Mouse (Mus musculus) activated CD4-positive, CD25-positive, alpha-beta regulatory T cell, adult 4 months (primary cell): ENCODE measurements around the gene Pde11a. TPM values are rescaled to one million over a fixed set of nuclear protein-coding genes. Genes with fewer than 3 reads are reported as not detected.

Experiments
- ATAC-seq: one replicate; pipeline ENCODE4 v1.8.0; 2017
- polyA plus RNA-seq, 2 experiments: library from polyadenylated mRNA; unstranded; fragments of 100-300 nt; shearing (Covaris generic); gene quantifications; one replicate each; pipeline ENCODE4 v1.2.1; 2017

Gene Pde11a
- polyA plus RNA-seq, 2 experiments from 2014 or later: 6.6 to 6.9 TPM

DNA sequence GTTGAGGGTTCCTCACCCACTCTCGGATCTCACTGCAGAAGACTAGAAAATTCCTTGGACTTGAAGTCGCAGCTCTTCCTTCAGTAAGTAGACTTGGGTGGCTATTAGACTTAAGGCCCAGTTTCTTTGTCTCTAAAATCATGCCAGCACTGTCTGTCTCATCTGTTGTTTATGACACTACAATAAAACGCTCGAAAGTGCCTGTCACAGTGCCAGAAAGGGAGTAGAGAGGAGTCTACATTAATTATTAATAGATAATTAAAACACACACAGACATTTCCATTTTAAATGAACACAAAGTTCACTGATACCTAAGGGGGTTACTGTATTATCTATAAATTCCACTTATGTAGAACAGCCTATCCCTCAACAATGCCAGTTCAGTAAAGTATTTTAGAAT lies 287.7 kb downstream of the Pde11a start:
- no peak for ATAC-seq

DNA sequence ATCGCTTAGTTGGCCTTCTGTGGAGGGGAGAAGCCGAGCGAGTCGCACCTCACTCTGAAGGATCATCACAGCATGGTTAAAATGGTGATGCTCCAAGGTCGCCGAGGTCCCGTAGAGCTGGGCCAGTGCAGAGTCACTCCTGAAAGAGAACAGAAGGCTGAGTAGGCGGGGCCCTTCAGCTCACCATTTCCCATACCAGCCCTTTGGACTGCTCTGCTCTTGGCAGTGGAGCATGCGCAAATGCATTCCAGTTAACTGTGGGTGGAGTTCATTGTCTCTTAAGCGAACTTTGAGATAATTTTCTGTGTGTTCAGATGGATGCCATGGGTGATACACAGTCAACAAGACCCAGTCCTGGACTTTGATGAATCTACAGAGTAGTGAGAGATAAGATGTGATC lies 288.5 kb downstream of the Pde11a start:
- ATAC-seq: no peak

DNA sequence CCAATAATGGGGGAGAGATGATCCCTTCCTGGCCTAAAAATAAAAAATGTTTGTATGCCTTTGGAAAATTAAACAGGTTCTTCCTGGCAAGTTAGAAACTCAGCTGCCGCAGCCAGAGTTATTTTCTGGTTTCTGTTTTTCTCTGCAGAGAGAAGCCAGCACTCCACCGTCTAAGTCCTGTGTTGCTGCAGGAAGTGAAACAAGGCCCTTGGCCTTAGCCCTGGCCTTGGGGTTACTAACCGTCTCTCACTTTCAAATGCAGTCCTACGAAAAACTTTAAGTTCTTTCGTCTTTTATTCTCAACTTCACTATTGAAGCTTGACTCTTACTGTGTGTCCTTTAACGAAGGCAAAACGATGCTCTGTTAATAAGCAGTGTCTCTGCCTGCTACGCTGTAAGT lies 289.0 kb downstream of the Pde11a start:
- ATAC-seq: no peak

DNA sequence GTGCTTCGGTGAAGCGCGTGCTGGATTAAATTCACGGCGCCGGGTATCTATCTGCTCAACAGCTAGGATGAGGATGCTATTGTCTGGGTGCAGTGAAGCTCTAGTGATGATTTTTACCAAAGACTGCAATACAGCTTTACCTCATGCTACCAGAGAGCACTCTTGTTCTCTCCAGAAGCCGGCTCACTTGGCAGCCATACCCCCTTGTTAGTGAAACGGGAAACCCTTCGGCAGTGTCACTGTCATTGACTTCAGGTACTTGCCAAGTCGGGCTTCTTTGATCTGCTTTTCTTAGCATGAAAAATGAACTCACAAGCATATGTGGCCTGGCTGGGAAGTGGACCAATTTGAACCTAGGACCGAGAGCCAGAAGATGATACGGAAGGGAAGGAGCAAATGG lies 290.8 kb downstream of the Pde11a start:
- no peak for ATAC-seq

DNA sequence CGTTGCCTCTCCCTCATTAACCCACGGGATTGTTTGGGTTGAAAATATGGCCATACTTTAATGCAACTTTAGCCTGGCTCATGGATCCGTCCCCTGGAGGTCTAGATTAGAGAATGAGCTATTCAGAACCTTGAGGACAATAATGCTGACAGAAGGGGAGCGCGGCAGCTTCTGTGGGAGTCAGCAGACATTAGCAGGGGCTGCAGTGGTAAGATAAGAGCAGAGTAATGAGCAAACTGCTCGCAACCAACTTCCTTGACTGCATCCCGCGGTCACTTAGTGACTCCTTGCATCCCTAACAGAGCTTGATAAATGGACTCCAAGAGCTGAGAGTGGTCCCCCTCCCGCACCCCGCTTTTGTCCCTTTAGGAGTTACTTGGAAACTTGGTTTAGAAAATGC lies 296.4 kb downstream of the Pde11a start:
- no peak for ATAC-seq

DNA sequence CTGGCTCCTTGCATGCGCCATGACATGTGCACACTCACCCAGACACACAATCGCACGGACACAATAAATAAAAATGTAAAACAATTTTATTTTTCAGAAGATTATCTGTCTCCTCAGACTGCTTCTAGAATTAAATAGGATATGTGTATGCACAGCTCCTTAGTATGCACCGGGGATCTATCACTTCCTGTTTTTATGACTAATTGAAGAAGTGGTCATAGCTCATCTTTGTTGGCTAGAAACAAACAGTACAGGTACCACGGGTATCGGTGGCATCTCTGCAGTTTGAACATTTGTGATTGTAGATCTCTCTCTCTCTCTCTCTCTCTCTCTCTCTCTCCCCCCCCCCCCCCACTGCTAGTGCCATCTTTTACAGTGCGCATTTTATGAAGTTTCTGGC lies 298.5 kb downstream of the Pde11a start:
- no peak for ATAC-seq

DNA sequence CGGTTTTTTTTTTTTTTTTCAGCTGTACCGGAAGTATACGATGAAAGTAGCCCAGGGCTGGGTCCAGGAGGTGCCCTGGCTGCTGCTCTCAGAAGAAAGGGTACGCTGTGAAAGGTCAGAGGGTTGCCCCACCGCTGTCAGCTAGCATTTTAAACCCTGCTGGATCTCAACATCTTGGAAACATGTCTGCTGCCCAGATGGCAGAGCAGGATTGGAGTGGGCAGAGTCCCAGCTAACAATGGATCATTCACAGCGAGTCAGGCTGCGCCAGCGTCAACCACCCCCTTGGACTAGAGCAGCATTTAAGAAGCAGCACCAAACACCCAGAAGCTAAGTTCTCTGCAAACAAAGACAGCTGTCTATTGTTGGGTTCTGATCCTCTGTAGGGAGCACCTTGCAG lies 308.5 kb downstream of the Pde11a start:
- no peak for ATAC-seq

DNA sequence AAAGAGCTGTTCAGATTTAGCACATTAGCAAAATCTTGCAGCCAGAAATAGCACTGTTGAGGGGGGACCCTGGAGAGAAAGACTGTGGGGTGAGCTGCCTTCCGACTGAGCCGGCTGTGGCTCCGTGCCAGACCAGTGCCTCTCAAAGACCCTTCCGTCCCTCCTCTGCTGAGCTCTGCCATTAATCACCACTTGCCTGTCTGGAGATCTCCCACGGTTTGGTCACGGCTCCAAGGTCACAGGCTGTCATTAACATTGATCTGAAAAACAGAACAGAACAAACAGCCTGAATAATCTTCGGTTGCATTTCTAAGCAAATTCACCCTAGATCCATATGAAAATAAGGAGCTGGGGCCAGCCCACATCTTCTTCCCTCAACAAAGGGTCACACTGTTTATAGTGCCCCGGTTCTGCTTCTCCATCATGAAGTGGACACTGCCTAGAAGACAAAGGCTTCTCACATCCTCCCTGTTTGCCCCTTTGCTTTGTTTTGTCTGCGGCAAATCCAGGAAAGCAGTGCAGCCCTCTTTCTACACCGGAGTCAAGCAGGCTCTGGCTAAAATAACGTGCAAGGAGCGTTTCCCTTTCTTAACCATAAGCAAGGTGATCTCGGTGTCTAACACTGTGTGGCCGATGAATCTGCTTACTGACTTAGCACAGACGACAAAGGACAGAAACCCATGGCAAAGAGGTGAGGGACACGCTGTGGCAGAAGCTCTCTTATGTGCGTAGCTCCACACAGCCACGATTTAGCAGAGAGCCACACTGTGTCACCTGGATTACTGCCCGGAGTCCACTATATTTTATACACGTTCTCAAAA lies 309.3 kb downstream of the Pde11a start:
- no peak for ATAC-seq

DNA sequence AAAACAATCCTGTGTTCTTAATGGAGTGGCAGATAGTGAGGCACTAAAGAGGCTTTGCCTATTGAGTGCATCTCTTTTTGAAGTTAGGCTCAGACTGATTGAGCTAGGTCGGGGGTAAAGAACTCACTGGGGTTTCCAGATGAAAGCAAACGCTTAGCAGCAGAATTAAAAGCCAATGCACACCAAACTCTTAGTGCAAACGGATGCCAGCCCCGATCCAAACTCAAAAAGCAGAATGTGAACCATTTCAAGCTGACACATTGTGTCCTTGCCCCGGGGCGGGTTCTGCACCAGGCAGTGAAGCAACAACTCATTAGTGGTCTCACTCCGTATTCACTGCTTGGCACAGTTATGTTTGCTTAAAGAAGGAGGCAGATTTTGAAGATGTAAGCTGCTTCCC lies 321.7 kb downstream of the Pde11a start:
- no peak for ATAC-seq

DNA sequence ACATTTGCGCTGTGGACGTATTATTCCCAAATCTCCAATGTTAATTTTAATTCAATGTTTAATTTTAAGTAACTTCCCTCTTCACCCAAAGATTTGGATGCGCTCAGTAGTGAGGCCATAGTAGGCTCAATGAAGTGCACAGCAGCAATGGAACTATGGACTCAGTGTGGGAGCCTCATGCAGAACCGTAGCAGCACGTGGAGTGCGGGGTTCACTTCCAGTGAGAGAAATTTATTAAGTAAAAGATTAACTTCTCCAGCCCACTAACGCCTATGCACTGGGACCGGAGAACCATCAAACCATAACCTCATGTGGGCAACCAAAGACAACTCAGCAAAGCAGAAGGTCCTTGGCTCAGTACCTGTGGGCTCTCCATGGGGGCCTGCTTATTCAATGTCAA lies 322.4 kb downstream of the Pde11a start:
- ATAC-seq: no peak

DNA sequence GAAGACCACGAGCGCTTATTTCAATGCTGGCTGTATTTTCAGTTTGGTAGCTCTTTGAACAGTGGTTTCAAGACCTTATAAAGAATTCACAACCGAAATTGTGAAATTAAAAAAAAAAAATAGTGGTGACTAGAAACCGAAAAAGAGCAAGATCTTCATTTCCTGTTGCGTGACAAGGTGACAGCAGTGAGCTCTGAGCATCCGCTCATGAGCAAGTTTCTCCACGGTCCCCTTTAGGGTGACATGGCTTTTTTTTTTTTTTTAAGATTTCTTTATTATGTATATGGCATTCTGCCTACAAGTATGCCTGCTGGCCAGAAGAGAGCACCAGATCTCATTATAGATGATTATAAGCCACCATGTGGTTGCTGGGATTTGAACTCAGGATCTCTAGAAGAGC lies 323.1 kb downstream of the Pde11a start:
- ATAC-seq: peak; percentile 76

DNA sequence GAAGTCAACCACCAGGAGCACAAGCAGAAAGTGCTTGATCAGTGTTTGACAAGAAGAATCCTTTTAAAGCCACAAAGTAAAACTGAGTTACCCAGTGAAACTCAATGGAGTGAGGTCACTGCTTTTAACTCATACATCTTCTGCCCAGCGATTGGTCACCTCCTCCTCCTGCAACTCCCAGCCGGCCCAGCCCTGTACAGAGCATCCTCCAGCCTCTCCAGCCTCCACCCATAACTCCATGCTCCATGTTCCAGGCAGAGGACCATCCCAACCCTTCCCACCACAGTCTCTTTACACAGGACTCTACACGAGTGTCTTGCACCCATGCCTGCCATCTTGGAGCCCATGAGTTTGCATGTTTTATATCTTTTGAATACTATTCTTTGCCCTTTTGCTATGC lies 323.9 kb downstream of the Pde11a start:
- no peak for ATAC-seq

DNA sequence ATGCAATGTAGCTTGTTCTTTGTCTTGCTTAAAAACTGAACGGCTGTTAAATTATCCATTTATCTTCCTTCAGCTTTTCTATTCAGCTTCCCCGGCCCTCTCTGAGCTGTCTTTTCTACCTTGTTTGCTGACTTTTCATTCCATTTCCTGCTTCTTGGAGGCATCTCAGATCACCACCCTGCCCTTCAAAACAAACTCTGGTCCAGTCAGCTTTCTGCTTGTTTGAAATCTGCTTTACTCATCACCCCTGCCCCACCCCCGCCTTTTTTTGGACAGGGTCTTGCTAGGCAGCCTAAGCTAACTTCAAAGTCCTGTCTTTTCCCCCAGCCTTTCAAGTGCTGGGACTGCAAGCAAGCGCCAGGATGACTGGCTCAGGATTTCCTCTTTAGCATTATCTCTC lies 332.4 kb downstream of the Pde11a start:
- no peak for ATAC-seq

DNA sequence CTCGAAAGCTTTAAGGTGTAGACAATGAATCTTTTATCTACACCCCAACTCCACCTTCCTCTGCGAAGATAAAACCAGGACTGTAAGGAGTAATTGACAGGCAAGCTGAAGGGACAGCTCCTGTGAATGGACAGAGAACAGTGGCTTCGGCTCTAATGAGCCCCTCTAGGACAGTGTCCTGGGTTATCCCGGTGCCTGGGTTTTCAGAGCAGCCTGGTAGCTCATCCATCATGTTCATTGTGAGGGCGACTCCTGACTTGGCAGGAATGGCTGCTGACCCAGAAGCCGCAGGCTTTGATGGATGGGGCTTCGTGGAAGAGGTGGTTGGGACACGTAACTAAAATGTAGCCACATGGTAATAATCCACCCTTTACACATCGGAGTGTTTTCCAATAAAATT lies 335.7 kb downstream of the Pde11a start:
- no peak for ATAC-seq

DNA sequence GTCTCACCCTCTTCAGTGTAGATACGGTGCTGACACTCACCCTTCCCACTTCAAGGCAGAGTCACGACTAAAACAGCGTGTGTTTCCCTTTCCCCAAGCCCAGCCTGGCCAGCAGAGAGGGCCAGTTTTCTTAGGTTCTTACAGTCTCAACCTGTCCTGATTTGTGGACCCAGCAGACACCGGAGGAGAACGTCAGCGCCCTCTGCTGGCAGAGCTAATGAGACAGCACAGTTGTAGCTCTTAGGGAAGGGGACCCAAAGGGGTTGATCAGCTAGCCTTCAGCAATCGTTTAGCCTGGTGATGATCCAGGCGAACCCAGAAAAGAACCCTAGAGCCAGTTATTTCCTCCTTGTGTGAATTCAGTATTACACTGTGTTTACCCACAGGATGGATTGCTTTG lies 337.2 kb downstream of the Pde11a start:
- peak; percentile 43 for ATAC-seq

DNA sequence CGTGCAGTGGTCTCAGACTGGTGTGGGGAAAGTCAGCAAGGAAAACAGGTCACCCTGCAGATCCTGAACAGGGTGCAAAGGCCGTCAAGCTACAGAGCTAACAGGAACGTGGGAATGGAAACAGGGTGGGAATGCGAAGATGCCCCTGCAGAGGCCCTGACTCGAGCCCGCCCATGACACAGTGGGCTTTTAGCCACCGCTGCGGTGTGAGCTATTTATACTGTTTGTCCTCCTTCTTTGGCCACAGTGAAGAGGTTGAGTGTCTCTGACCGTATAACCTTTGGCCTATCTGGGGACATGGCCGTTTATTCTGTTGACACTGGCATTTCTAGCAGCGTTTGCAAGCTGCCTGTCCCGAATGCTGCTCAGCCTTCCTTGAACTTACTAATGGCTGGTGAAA lies 338.9 kb downstream of the Pde11a start:
- ATAC-seq: no peak

DNA sequence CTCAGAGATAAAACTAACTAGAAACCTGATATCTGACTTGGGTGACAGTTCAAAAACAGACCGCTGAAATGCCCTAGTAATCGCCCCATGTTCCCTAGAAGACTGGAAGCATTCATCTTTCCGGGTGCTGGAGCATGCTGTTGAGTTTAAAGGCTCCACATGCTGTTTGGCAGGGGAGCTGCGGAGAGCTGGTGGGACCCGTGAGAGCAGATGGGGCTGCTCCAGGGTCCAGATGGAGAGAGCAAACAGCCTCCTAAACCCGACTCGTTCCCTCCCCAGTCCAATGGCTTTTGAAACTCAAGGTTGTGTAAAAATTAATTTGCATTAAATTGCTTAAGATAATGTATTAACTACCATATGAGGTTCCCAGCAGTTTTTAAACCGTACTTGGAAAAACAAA lies 339.9 kb downstream of the Pde11a start:
- ATAC-seq: no peak

DNA sequence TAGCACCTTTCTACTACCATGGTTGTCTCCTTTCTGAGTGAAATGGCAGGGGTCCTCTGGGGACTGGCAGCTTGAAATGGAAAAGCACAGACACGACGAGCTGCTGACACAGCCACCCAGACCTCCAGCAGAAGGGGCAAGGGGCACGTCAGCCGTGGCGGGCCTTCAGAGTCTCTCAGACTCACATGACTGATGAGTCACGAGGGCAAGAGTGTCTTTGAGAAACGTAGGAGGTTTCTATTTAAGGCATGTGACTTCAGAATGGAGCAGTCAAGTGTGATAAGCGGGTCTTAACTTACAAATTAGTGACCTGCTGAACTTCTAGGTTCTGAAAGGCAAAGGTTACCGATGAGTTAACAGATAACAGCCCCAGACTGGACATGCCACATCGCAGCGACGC lies 340.8 kb downstream of the Pde11a start:
- ATAC-seq: no peak

DNA sequence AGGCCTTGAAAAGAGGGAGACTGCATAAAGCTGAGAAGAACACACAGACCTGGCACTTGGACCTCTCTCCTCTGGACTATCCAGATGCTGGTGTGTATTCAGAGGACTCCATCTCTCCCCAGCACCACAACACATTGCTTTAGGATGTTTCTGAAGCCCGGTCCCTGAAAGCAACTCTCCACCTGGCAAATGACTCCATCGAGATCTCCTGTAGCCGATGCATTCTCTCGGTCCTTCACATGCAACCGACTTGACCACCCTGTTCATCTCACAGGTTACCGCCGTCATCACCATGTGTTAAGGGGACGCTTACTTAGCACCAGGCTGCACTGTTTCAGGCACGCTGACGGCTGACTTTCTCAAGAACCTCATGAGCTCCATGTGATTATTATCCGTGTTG lies 343.7 kb downstream of the Pde11a start:
- no peak for ATAC-seq

DNA sequence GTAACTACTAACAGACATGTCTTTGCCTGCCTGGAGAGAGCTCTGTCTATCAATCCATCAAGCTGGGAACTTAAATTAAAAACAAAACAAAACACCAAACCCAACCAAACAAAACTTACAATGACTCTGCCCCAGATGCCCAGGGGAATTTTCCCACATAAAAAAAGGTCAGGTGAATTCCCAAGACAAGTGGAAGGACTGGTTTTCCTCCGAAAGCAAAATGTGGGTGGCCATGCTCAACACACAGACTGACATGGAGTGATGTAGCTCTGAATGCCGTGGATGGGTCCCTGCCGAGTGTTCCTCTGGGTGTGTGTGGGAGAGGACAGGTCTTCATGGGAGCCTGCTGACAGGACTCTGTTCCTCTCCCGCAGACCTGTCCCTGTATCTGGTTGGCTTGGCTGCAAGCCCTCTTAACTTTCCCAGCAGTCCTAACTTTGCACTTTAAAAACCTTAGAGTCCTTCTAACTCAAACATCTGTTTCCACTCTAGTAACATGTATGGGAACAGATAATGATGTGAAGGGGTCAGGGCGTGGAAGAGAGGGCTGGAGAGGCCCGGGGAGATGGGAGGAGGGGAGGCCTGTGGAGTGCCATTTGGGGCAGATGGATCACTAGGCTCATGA lies 346.9 kb downstream of the Pde11a start:
- ATAC-seq: no peak

DNA sequence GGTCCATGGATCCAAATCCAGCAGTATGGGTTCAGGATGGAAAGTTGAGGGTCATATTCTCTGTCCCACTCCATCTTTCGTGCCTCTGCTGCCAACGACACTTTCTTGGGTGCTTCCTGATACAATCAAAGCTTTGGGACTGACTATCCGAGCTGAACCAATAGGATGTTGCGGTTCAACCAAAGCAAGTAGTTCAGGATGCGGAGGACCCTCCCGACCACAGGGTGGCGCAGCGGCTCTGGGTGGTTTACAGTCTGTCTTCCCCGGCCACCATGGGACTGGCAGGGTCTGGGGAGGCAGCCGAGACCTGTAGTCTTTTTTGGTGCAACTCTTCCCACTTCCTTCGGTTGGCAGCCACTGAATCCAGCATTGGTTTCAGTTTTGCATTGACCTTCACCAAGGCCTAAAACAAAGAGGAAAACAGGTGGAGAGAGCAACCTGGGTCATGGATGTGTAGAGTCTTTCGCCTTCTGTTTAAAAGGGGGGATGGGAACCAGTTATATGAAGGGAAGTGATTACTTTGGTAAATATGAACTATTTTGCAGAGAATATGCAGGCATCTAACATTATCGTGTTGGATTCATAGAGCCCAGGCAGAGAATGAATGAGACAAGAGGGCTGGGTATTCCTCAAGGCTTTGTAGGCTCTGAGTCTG lies 347.6 kb downstream of the Pde11a start:
- peak; percentile 93 for ATAC-seq

DNA sequence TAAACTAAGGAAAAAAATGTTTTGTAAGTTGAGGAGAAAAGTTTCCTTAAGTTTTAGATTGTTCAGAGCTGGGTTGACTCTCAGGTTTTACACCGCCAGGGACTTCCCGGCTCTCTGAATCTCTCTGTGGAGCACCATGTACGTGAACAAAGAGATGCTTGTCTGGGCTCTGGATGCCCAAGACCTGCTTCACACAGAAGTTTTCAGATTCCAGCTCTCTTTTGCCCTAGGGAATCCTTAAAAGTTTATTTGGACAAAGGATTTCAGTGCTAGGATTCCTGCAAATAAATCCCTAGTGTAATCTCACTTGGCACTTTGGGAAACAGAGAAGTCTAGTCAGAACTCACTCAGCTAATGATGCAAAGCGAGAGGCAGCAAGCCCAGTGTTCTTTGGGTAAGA lies 348.9 kb downstream of the Pde11a start:
- no peak for ATAC-seq

DNA sequence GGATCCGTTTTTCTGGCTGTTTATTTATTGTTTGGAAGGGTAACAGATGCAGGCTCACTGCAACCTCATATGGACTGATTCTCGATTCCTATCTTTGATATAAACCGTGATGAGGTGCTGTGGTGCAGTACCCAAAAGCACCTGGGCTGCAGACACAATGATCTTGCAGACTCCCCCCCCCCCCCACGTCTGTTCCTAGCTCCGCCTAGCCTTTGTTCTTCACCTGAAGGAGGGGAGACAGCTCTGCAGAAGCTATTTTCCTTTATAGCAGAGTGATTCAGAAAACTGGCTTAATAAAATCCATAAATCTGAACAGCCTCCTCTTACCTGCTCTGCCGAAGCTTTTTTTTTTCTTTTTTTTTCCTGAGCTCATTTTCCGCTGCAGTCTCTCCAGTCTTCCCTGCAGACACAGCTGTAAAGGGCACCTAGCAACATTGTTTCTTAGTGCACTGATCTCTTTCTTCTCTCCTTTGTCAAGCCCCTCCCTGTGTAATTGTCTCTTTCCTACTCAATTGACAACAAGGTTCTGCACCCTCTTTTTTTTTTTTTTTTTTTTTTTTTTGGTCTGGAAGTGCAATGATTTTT lies 349.7 kb downstream of the Pde11a start:
- no peak for ATAC-seq

DNA sequence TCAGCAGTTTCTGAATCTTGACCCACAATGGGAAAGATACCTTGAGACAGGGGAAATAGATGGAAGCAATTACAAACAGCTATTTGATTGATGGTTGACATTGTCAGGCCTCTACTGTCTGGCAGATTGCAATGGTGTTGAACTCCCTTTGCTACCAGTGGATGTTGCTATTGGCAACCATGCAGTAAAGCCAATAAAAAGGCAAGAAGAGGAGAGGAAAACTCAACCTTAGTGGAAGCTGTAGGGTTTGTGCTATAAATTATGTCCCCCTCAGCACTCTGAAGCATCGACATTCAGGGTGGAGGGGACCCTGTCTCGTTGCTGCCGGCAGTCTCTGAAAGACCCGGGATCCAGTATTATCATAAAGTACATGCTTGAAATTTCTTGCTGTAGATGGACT lies 350.2 kb downstream of the Pde11a start:
- no peak for ATAC-seq
